Mouse (Mus musculus): ENCODE results near the gene Usp10.

The Usp10 gene

DNA sequence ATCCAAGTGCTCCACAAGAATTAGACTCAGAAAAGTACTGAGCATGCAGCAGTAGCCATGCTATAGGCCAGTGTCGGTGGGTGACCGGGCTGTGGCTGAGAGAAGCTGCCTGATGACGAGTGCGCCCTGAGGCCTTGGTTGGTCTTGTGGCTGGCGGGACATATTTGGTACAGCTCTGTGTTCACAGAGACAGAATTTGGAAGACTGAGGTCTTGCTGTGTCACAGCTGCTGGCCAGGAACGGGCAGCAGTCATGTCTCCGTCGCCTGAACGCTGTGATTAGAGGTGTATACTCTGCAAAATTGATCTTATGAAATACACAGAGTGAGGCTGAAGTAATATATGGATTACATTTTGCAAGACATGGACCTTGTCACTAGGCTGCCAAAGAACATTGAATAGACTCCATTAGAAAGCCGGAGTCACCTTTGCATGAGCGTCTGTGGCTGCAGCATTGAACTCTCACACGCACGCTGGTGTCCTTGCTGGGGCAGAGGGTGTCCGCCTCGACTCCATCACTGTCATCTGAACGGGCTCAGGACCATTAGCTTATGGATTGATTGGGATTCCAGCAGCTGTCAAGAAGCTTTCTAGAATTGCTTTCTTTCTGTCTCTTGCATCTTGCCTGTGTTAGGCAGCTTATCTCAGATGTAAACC is 6.2 kb downstream of the Usp10 start:
- DNase-seq = no peak

DNA sequence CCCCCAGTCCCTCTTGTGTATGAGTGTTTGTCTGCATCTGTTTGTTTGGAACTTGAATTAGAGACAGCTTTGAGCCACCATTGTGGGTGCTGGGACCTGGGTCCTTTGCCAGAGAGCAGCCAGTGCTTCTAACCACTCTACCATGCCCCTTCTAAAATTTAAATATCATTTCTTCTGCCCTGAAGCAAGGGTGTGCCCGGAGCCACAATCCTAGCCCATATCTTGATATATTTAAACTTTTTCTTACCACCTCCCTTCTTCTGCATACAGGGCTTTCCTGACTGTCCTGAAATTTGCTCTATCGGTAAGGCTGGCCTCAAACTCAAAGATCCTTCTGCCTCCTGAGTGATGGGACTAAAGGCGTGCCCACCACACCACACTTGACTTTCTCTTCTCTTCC is 7.3 kb downstream of the Usp10 start:
- no peak for DNase-seq

DNA sequence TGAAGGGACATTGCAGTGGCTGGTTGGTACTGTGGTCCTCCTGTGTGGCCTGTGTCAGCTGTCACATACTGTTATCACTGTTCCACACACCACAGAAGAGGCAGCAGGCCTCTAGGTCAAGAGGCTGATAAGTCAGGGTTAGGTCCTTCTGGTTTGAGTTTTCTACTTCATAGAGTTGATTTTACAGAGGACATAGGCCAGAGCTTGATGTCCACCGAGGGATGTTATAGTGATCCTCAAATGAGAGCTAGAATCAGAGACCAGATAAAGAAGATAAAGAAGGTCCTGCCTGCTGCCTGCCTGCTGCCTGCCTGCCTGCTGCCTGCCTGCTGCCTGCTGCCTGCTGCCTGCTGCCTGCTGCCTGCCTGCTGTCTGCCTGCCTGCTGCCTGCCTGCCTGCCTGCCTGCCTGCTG is 8.0 kb downstream of the Usp10 start:
- no peak for DNase-seq

DNA sequence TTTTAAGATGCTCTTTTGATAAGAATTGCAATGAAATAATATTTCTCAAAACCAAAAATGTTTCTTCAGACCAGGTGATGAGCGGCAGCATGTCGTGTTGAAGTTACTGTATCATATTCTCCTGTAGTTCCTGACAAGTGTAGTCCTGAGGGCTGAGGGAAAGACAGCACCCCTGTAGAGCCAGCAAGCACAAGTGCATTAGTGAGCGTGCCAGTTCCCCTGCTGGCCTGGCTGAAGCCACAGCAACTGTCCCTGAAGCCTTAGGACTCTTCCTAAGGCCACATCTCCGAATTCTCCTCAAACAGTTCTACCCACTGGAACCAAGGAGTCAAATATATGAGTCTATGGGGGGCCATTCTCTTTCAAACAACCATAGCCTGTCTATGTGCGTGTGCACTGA is 13.1 kb downstream of the Usp10 start:
- no peak for DNase-seq

DNA sequence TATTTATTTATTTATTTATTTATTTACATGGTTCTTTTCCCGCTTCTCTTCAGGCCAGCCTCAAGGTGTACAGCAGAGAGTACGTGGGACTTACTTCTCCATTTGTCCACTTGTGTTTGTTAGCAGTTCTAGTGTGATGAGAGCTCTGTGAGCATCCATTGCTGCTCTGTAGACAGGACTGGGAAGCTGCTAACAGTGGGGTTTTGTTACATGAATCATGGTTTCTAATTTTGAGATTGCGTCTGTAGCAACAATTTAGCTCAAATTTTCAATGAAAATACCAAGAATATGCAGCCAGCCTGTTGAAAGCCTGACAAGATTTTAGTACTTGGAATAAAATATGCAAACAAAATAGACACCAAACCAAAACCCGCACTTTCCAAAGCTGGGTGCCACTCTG is 15.3 kb downstream of the Usp10 start:
- no peak for DNase-seq

DNA sequence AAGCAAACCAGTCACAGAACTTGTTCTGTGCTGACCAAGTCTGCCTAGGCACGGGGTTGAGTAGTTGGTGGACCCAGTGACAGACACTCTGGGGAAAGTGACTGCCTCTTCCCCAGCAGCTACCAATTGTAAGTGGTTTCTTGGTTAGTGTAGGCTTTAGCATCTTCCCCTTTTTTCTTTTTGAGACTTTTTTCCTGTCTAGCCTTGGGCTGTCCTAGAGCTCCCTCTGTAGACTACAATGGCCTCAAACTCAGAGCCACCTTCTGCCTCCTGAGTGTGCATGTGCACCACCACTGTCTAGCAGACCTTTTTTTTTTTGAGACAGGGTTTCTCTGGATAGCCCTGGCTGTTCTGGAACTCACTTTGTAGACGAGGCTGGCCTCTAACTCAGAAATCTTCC is 16.3 kb downstream of the Usp10 start:
- DNase-seq = peak in 1 of 2 experiments; percentile 42

DNA sequence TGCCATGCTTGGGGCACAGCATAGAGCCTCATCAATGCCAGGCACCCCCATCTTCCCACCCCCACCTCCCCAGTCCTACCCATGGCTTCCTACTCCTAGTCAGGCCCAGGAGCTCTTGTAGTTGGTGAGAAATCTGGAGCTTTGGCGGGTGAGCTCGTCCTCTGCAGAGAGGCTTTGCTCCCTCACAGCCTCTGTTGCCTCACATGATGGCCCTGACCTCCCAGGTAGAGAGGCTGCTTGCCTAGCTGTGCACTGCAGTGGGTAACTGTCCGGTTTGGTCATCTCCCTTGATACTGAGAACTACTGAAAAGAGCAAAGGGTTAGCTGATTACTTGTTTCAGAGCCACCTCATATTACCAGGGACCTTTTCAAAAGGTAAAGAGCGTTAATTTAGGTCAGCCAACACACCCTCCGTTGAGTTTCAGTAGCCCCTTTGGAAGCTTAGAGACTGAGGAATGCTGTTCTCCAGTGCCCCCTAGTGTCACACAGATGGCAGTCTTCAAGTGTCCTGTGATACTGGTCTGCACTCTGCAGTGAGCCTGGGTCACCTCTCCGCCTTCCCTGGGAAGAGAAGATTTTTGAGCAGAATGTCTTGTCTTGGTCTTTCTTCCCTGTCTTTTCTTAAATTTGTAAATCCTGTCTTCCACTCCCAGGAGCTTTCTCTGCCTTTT is 17.4 kb downstream of the Usp10 start:
- peak in 1 of 2 experiments; percentile 48 for DNase-seq

DNA sequence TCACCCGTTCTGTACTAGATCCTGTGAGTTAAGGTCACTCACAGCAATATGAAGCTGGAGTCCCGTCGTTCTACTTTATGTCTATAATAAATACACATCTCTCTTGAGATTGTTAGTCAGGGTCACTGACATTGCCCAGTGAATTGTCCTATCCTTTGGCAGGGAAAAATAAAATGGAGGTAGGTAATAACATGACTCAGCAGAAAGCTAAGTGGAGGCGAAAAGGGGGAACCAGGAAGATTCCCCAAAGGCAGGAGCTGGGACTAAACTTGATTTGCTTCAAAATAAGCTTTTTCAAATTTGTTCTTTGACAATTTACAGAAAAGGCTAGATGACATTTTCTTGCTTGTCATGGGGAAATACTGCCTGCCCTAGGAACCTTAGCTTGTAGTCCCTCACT is 21.2 kb downstream of the Usp10 start:
- no peak for DNase-seq

DNA sequence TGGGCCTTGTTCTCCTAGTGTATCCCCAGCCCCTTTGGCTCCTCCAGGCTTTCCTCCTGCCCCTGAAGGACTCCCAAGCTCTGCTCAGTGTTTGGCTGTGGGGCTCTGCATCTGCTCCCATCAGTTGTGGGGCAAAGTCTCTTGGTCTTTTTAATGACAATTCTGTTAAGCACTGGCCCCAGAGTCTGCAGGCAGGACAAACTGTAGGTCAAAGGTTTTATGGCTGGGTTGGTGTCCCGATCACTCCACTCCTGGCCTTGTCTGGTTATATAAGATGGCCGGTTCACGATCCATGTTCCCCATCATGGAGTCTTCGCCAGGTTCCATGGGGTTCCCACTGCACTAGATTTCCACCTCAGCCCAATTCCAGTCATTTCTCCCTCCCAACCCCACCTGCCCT is 23.5 kb downstream of the Usp10 start:
- DNase-seq = no peak

DNA sequence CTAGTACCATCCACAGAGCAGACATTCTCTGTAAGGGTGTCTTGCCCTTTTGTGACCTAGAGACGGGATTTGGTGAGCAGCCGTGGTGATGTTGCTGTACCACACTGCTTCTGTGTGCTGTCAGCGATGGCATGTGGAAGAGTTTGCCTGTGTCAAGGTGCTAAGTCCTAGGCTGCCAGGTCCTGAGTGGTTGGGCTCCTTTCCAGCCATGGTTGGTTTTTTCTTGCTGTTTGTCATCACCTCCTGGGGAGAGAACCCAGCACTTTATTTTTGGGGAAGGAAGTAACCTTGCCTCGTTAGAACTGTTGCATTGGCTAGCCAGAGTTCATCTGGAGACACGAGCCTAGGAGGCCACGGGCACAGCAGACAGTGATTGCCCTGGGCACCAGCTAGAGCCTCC is 25.4 kb downstream of the Usp10 start:
- no peak for DNase-seq

DNA sequence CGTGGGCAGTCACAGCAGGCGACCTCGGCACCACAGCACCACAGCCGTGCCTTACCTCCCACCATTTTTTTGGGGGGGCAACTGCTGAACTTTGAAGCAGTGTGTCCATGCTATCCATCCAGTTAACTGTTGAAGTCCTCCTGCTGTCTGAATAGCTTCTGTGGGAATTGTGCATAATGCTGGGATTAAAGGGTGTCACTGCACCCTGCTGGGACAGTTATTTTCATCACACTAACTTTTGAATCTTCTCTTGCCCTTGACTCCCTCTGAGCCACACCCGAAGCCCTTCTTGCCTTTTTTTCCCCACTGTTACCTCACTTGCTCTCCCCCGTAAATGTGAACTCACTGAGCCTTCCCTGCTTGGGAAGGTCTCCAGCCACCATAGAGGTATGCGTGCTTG is 28.3 kb downstream of the Usp10 start:
- no peak for DNase-seq

DNA sequence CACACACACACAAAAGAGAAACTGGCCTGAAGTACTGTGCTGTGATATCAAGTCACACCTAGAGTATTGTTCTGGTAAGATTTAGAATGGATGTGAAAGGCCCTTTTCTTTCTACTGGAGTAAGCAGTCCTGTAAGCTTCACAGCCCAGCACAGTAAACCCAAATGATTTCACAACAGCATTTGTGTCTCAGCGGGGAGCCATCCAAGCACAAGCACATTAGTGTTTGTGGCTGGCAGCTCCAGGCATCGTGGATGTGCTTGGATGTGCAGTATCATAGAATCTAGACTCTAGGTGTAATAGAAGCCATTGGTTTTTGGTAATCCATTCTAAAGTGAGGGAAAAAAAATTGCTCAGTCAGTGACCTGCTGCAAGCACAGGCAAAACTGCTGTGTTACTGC is 29.2 kb downstream of the Usp10 start:
- no peak for DNase-seq

DNA sequence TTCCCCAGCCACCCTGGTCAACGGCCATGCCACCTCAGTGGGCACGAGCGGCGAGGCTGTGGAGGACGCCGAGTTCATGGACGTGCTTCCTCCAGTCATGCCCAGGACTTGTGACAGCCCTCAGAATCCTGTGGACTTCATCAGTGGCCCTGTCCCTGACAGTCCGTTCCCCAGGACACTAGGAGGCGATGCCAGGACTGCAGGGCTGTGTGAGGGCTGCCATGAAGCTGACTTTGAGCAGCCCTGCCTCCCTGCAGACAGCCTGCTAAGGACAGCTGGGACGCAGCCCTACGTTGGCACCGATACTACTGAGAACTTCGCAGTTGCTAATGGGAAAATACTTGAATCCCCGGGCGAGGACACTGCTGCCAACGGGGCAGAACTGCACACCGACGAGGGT is 31.3 kb downstream of the Usp10 start:
- no peak for DNase-seq

DNA sequence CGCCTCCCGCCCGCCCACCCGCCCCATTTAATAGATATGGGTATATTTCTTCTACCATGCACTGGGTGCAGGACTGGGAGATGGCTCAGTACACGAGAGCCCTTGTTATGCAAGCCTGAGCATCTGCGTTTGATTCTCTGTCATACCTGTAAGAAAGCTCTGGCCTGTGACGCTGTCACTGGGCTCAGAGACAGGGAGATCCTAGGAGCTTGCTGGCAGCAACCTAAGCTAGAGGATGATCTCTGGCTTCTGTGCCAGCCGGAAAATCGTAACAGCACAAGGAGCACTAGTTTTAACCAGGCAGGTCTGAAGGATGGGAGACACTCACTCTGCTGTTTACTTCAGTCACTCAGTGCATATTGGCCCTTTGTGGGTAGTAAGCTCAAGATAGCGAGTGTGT is 33.5 kb downstream of the Usp10 start:
- DNase-seq = no peak

DNA sequence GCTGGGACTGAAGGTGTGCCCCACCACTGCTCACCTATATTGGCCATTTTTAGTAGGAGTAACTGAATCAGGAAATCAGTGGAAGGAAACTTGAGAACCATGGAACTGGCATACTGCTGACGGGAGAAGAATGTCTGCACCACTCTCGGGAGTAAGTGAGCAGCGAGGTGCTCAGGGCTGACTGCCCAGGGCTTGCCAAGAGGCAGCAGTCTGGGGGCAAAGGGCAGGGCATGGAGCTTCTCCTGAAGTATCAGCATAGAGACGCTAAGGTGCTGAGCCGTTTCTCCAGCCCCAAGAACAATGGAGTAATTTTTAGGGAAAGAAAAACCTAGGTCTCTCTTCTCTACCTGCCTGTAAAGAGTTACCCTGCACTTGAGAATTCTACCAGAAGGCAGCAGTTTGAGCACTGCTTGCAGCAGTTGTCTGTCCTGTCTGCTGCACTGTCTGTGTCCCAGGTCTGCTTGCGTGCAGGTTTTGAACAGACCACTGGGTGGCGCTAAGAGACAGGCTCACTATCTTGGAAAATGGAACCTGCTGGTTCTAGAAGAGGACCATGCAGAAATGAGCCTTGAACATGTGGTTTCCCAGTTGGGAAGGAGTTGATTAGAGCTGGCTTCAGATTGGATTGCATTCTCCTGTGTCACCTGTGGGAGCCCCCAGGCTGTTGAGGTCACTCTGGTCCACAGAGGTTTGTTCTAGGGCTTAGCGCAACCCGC is 34.1 kb downstream of the Usp10 start:
- DNase-seq = peak; percentile 62 to 82

DNA sequence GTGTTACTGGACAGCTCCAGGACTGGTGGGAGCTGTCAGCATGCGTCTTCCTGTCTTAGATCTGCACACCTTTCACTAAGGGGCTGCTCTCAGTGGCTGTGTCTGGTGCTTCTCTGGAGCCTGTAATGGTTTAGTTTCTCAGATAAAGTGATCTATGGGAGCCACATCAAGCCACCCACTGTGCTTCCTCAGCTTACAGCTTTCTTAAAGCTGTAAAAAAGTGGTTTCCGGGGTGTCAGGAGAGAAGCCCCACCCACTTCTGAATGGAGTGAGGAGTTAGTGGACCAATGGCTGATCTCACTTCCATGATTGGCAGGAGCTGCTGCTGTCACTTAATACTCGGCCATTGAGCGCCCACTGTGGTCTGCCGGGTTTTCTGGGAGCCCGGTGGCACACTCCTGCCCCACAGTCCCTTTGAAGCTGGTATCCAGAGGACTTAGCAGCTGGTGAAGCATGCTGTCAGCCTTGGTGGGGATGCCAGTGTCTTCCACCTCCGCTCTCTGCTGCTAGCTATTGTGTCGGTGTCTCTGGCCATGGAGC is 36.2 kb downstream of the Usp10 start:
- no peak for DNase-seq

DNA sequence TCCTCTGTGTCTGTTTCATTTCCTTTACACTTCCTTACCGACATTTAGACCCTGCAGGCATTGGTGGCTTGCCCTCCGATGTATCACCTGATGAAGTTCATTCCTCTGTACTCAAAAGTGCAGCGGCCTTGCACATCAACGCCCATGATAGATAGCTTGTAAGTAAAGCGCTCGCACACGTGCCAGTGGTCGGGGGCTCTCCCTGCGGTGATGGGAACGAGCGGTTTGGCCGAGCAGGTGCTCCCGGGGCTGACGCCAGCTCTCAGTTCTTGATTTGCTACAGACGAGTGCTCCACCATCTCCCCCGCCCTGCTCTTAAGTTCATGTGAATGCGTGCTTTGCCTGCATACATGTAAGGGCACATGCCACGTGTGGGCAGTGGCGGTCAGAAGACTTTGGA is 37.5 kb downstream of the Usp10 start:
- DNase-seq = no peak

DNA sequence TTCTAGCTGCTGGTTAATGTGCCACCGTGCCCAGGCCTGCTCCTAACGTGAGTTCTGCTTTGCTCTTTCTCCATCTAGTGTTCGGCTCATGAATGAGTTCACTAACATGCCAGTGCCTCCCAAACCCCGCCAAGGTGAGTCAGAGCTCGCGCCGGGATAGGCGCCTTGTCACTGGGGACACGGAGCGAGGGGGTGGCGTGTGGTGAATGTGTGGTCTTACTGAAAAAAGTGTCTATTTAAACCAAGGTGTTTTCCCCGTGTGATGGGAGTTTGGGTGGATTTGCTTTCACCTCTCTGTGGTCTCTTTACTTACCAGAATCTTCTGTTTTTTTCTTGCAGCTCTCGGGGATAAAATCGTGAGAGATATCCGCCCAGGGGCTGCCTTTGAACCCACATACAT is 38.2 kb downstream of the Usp10 start:
- DNase-seq = no peak

DNA sequence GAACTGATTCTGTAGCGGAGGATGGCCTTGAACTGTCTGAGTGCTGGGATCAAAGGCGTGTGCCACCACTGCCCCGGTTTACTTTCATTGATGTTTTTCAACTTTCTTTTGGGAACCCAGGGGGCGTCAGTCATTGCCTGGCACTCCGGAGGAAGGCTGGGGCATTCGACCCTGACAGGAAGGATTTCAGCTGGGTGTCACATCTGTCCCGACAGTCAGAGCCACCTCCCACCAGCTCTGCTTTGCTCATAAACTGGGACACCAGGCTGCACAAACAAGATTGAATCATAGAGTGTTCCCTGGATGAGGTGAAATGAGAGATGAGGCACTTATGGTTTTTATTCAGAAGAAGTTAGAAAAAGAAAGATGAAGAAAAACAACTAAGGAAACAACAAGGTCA is 42.1 kb downstream of the Usp10 start:
- DNase-seq = no peak

DNA sequence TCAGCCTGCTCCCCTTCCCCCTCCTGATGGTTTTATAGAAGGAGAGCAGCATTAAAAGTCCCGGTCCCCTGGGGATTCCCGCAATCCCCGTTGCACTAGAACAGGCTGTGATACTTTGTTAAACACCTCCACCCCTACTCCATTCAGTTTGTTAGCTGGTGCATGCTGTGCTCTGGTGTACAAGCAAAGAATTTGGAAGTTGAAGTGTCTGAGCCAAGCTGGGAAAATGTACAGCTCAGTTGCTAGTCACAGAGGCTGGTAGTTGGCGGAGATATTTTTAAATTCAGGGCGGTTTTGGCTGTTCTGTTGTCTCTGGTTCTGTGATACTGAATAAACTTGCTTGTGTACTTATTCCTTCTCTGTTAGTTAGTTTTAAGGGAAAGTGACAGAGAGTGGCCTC is 42.6 kb downstream of the Usp10 start:
- no peak for DNase-seq

DNA sequence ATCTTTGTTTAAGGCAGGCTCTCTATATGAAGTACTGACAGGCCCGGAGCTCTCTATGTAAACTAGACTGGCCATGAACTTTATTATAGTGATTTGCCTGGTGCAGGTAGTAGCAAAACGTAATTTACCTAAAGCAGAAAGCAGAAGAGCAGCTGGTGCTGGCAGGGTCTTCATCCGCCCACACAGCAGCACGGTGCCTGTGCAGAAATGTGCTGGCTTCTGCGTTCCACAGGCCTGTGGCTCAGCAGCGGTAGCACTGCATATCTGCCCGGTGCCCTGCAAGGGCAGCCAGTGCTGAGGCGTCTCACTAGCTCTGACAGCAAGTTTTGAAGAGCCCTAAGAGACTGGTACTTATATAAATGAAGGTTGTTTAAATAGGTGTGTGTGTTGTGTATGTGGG is 45.2 kb downstream of the Usp10 start:
- DNase-seq = no peak

DNA sequence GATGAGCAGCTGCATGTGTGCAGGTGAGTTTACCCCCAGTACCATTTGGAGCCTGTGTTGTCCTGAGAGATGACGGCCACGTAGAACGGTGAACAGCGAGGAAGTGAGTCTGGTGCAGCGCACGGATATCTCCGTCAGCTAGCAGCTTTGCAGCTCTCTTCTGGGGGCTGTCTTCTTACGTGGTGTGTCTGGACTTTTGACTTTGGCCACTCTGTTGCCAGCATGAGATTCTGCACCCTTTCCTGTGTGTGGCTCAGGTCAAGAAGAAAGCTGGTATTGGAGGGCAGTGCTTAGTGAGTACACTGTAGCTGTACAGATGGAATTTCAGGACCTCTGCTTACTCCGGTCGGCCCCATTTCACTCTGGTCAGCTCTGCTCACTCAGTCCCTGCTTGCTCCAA is 47.9 kb downstream of the Usp10 start:
- no peak for DNase-seq

DNA sequence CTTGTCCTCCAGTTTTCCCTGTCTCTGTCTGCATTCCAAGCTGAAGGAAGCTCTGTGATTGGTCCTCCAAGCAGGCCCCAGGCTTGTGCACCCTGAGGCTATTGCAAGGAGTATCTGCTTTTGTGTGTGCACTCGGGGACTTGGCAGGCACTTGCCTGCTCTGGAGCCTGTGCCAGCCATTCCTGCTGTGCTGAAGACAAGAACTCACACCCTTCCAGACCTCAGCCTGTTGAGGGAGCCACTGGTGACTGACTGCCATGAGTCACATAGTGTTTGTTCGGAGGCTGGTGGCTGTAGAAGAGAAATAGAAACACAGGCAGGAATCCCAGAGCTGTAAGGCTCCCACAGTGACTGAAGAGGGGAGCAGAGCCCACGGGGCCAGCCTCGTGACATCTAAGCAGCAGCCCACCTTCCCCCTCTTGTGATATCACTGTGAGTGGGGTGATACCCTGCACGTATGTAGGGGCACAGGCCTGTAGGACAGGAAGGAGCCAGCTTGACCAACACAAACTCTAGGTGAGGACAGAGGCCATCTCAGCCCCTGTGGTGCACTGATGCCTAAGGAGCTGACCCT is 50.5 kb downstream of the Usp10 start:
- peak; percentile 36 to 73 for DNase-seq

DNA sequence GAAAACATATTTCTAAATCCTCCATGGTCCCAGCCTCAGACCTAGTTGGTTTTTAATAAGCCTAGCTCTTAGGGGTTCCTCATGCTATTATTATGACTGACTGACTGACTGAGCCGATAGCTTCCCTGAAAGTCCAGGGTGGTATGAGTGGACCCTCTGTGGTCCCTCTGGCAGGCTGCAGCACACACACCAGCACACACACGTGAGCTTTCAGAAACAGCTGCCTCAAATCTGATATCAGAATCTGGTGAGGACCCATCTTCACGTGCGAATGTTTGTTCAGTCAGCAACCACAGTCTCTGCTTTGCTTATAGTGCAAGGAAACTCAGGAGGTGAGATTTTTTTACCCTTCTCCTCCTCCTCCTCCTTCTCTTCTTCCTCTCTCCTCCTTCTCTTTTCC is 54.7 kb downstream of the Usp10 start:
- no peak for DNase-seq

Measured in lung, postnatal 4 days (tissue).